Mouse (Mus musculus) stomach, postnatal 0 days (tissue): ENCODE results near the gene Grin2c. TPM values are rescaled to one million over a fixed set of nuclear protein-coding genes. Genes with fewer than 3 reads are reported as not detected.

Experiments
- ATAC-seq: fragments of 200-750 bp; cut with Nextera tagmentation; 2 replicates; pipeline ENCODE4 v1.8.0; 2017; ENCODE audit not compliant: low FRiP score, low TSS enrichment
- DNase-seq: peaks from one replicate; pipeline ENCODE4 v3.0.0-alpha.2; 2016; ENCODE audit warnings: low spot score
- H3K27ac ChIP-seq: fragments of 300-500 bp; sonication (generic); replicated peaks from 2 replicates; pipeline ENCODE4 v1.5.1; 2014; ENCODE audit warnings: mild to moderate bottlenecking, control low read depth
- H3K27me3 ChIP-seq: fragments of 300-500 bp; sonication (generic); 2 replicates; pipeline ENCODE4 v1.6.1; 2014; ENCODE audit warnings: low read length; ENCODE audit not compliant: control insufficient read depth, insufficient read depth
- H3K36me3 ChIP-seq: fragments of 300-500 bp; sonication (generic); 2 replicates; pipeline ENCODE4 v1.6.1; 2014; ENCODE audit warnings: low read length, mixed read lengths; ENCODE audit not compliant: control insufficient read depth, insufficient read depth
- H3K4me1 ChIP-seq: fragments of 300-500 bp; sonication (generic); replicated peaks from 2 replicates; pipeline ENCODE4 v1.6.1; 2014; ENCODE audit warnings: antibody characterized with exemption; ENCODE audit not compliant: control insufficient read depth, insufficient read depth
- H3K4me2 ChIP-seq: fragments of 300-500 bp; sonication (generic); replicated peaks from 2 replicates; pipeline ENCODE4 v1.6.1; 2014; ENCODE audit warnings: low read depth, mild to moderate bottlenecking, control low read depth, moderate library complexity
- H3K4me3 ChIP-seq: fragments of 300-500 bp; sonication (generic); 2 replicates; pipeline ENCODE4 v1.5.1; 2014; ENCODE audit warnings: low read depth, low read length, control low read depth
- H3K9ac ChIP-seq: fragments of 300-500 bp; sonication (generic); 2 replicates; pipeline ENCODE4 v1.6.1; 2014; ENCODE audit warnings: mild to moderate bottlenecking, low read length, control low read depth, mixed read lengths
- H3K9me3 ChIP-seq: fragments of 300-500 bp; sonication (generic); 2 replicates; pipeline ENCODE4 v1.6.1; 2016; ENCODE audit warnings: low read length; ENCODE audit not compliant: control insufficient read depth
- CTCF ChIP-seq: IDR thresholded peaks from 2 replicates; pipeline ENCODE4 v1.5.1; 2016; ENCODE audit warnings: antibody characterized with exemption, low read depth, mild to moderate bottlenecking, moderate library complexity
- EP300 ChIP-seq: optimal IDR thresholded peaks from 2 replicates; pipeline ENCODE3; 2016; ENCODE audit warnings: antibody characterized with exemption
- WGBS: fragments of 180-500 bp; shearing (Covaris S2); extraction: QIAGEN DNeasy Blood & Tissue Kit; methylation state at CpG from one replicate; pipeline ENCODE4 v1.1.7; 2014; 5-methylcytosine and 5-hydroxymethylcytosine counted together
- polyA plus RNA-seq: library from polyadenylated mRNA; unstranded; fragments of >200 nt; fragmentation: Nextera tagmentation; extraction: Ambion mirVana; gene quantifications from 2 replicates; pipeline ENCODE4 v1.2.1, GENCODE M21; 2015

Gene Grin2c
- polyA plus RNA-seq, 1 experiment from 2014 or later = not detected

- peak within 1 kb of the TSS; percentile 90 for H3K4me2 ChIP-seq
- H3K27ac ChIP-seq = peak within 1 kb of the TSS; percentile 85
- TF ChIP-seq EP300 (no peak), CTCF (peak; percentile 36; the same call in 1 of the 2 replicates)
- H3K36me3 ChIP-seq = no peaks in the 10 kb centered on the region
- no peaks in the 10 kb centered on the region for H3K9me3 ChIP-seq
- H3K4me3 ChIP-seq = peak within 1 kb of the TSS; percentile 55
- H3K4me1 ChIP-seq = peaks cover 3% of the 10 kb centered on the region; the same call in 1 of the 2 replicates
- H3K9ac ChIP-seq = peak within 1 kb of the TSS; percentile 69
- DNase-seq (peak; percentile 99), ATAC-seq (peak; percentile 95)
- H3K27me3 ChIP-seq = no peaks in the 10 kb centered on the region
- WGBS = under 1% methylated on average over 42 of the region's 42 CpGs
Measured at GRCm38 (mm10) chr11:115276780-115277603, 9.9 kb upstream of the Grin2c start, which contains the start of gene Fdxr. Gene Fdxr, minus strand, starts transcription at chr11:115277050.

- H3K9me3 ChIP-seq = no peaks in the 10 kb centered on the region
- 58% methylated on average over 3 of the region's 3 CpGs for WGBS
Measured at GRCm38 (mm10) chr11:115275954-115276353, 8.9 kb upstream of the Grin2c start.

GRCm38 (mm10) chr11:115275509-115275908 lies 8.5 kb upstream of the Grin2c start:
- peaks cover 3% of the 10 kb centered on the region; the same call in 1 of the 2 replicates for H3K4me1 ChIP-seq
- DNase-seq (no peak), ATAC-seq (no peak)
- no peaks in the 10 kb centered on the region for H3K27me3 ChIP-seq
- H3K4me3 ChIP-seq = no peak overlapping the region
- H3K36me3 ChIP-seq = no peaks in the 10 kb centered on the region
- TF ChIP-seq EP300 = no peak
- TF ChIP-seq CTCF = no peak
- no peaks in the 10 kb centered on the region for H3K9me3 ChIP-seq
- WGBS = 77% methylated on average over 6 of the region's 6 CpGs
- no peak overlapping the region for H3K4me2 ChIP-seq
- no peak overlapping the region for H3K9ac ChIP-seq
- H3K27ac ChIP-seq = no peak overlapping the region

More at GRCm38 (mm10) chr11:115275954-115276353, 8.9 kb upstream of the Grin2c start:
- Histone ChIP-seq H3K4me2 (peak overlapping the region; percentile 86), H3K9ac (peak overlapping the region; percentile 69; the same call in 1 of the 2 replicates), H3K27ac (no peak overlapping the region), H3K4me1 (peaks cover 3% of the 10 kb centered on the region; the same call in 1 of the 2 replicates), H3K27me3 (no peaks in the 10 kb centered on the region), H3K4me3 (peak overlapping the region; percentile 55; the same call in 1 of the 2 replicates), H3K36me3 (no peaks in the 10 kb centered on the region)
- ATAC-seq (no peak), DNase-seq (no peak)
- TF ChIP-seq EP300 = no peak

GRCm38 (mm10) chr11:115274771-115275170 lies 7.7 kb upstream of the Grin2c start:
- TF ChIP-seq EP300 (no peak), CTCF (no peak)
- Histone ChIP-seq H3K27ac (no peak overlapping the region), H3K9me3 (no peaks in the 10 kb centered on the region), H3K36me3 (no peaks in the 10 kb centered on the region), H3K4me1 (peaks cover 3% of the 10 kb centered on the region; the same call in 1 of the 2 replicates), H3K9ac (no peak overlapping the region), H3K27me3 (no peaks in the 10 kb centered on the region), H3K4me2 (no peak overlapping the region), H3K4me3 (no peak overlapping the region)
- DNase-seq (no peak), ATAC-seq (no peak)
- WGBS = 87% methylated on average over 6 of the region's 6 CpGs

GRCm38 (mm10) chr11:115274178-115274577 lies 7.1 kb upstream of the Grin2c start:
- ATAC-seq (no peak), DNase-seq (no peak)
- 74% methylated on average over 7 of the region's 7 CpGs for WGBS
- no peak overlapping the region for H3K4me3 ChIP-seq
- no peaks in the 10 kb centered on the region for H3K27me3 ChIP-seq
- H3K27ac ChIP-seq = no peak overlapping the region
- TF ChIP-seq CTCF (no peak), EP300 (no peak)
- no peak overlapping the region for H3K4me2 ChIP-seq
- H3K4me1 ChIP-seq = peaks cover 3% of the 10 kb centered on the region; the same call in 1 of the 2 replicates
- no peak overlapping the region for H3K9ac ChIP-seq
- H3K9me3 ChIP-seq = no peaks in the 10 kb centered on the region
- H3K36me3 ChIP-seq = no peaks in the 10 kb centered on the region

- H3K9ac ChIP-seq = no peak overlapping the region
- 61% methylated on average over 7 of the region's 7 CpGs for WGBS
- no peak overlapping the region for H3K4me2 ChIP-seq
Measured at GRCm38 (mm10) chr11:115273735-115274134, 6.7 kb upstream of the Grin2c start.

More at GRCm38 (mm10) chr11:115273735-115274134, 6.7 kb upstream of the Grin2c start:
- Histone ChIP-seq H3K36me3 (no peaks in the 10 kb centered on the region), H3K4me1 (peaks cover 3% of the 10 kb centered on the region; the same call in 1 of the 2 replicates), H3K4me3 (no peak overlapping the region), H3K9me3 (no peaks in the 10 kb centered on the region), H3K27me3 (no peaks in the 10 kb centered on the region), H3K27ac (no peak overlapping the region)
- TF ChIP-seq CTCF (no peak), EP300 (no peak)
- DNase-seq = no peak
- no peak for ATAC-seq
